Mouse (Mus musculus): ENCODE data around the gene Phf13.

DNA sequence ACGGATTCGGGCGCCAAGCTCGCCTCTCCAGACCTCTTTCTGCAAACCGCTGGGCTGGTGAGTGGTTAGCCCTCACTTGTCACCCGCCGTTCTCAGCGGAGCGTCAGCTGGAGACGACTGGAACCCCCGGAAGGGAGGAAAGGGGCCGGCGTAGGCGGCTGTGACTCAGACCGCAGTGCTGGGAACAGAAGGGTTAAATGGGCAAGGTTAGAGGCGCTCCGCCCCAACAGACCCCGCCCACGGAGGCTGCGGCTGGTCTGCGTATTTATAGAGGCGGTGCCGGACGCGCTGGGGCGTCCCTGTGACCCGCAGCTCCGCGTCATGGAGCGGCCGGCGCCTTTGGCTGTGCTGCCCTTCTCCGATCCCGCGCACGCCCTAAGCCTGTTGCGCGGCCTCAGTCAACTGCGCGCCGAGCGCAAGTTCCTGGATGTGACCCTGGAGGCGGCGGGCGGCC lies 12.6 kb upstream of the Phf13 start, which contains the start of gene Klhl21:
- TF ChIP-seq CHD2 (IDR thresholded peaks at IDR 0.05; ENCODE audit: low read depth, low read length) (no peak), HCFC1 (IDR thresholded peaks at IDR 0.05; ENCODE audit: borderline replicate concordance, insufficient read depth, low read length) (no peak)

Data from ES-E14 (cell line).